Mouse (Mus musculus): ENCODE measurements at regions not wholly inside any gene's neighbourhood (a gene's known extent, or its start where the extent isn't known, plus 50 kb on each side); places are given as distances from the start of the nearest gene placed in this dataset.

- no peak for DNase-seq (ENCODE audit: low read depth, low spot score)
Measured at GRCm38 (mm10) chr12:16018237-16018636, 201.5 kb upstream of the Trib2 start.

GRCm38 (mm10) chr12:16016621-16017020 lies 199.9 kb upstream of the Trib2 start:
- no peak for DNase-seq (ENCODE audit: low read depth, low spot score)

GRCm38 (mm10) chr12:16015596-16015995 lies 198.9 kb upstream of the Trib2 start:
- DNase-seq (ENCODE audit: low read depth, low spot score) = no peak

GRCm38 (mm10) chr12:16014679-16015078 lies 198.0 kb upstream of the Trib2 start:
- DNase-seq (ENCODE audit: low read depth, low spot score) = no peak

- DNase-seq (ENCODE audit: low read depth, low spot score) = no peak
Measured at GRCm38 (mm10) chr12:16013861-16014630, 197.3 kb upstream of the Trib2 start.

GRCm38 (mm10) chr12:16013354-16013753 lies 196.6 kb upstream of the Trib2 start:
- no peak for DNase-seq (ENCODE audit: low read depth, low spot score)

GRCm38 (mm10) chr12:16012081-16012480 lies 195.4 kb upstream of the Trib2 start:
- DNase-seq (ENCODE audit: low read depth, low spot score) = no peak

GRCm38 (mm10) chr12:16009822-16010620 lies 193.3 kb upstream of the Trib2 start:
- no peak for DNase-seq (ENCODE audit: low read depth, low spot score)

GRCm38 (mm10) chr12:16008763-16009515 lies 192.2 kb upstream of the Trib2 start:
- no peak for DNase-seq (ENCODE audit: low read depth, low spot score)

GRCm38 (mm10) chr12:16008261-16008660 lies 191.5 kb upstream of the Trib2 start:
- no peak for DNase-seq (ENCODE audit: low read depth, low spot score)

- DNase-seq (ENCODE audit: low read depth, low spot score) = no peak
Measured at GRCm38 (mm10) chr12:16006688-16007087, 190.0 kb upstream of the Trib2 start.

GRCm38 (mm10) chr12:16006286-16006685 lies 189.6 kb upstream of the Trib2 start:
- DNase-seq (ENCODE audit: low read depth, low spot score) = no peak

GRCm38 (mm10) chr12:16001811-16002210 lies 185.1 kb upstream of the Trib2 start:
- DNase-seq (ENCODE audit: low read depth, low spot score) = no peak

- no peak for DNase-seq (ENCODE audit: low read depth, low spot score)
Measured at GRCm38 (mm10) chr12:16001225-16001624, 184.5 kb upstream of the Trib2 start.

- DNase-seq (ENCODE audit: low read depth, low spot score) = no peak
Measured at GRCm38 (mm10) chr12:15998331-15998730, 181.6 kb upstream of the Trib2 start.

GRCm38 (mm10) chr12:15993866-15994265 lies 177.1 kb upstream of the Trib2 start:
- DNase-seq (ENCODE audit: low read depth, low spot score) = no peak

- no peak for DNase-seq (ENCODE audit: low read depth, low spot score)
Measured at GRCm38 (mm10) chr12:15986351-15986750, 169.6 kb upstream of the Trib2 start.

- DNase-seq (ENCODE audit: low read depth, low spot score) = no peak
Measured at GRCm38 (mm10) chr12:15985649-15986048, 168.9 kb upstream of the Trib2 start.

- no peak for DNase-seq (ENCODE audit: low read depth, low spot score)
Measured at GRCm38 (mm10) chr12:15983591-15984300, 167.0 kb upstream of the Trib2 start.

- no peak for DNase-seq (ENCODE audit: low read depth, low spot score)
Measured at GRCm38 (mm10) chr12:15981741-15982140, 165.0 kb upstream of the Trib2 start.

- no peak for DNase-seq (ENCODE audit: low read depth, low spot score)
Measured at GRCm38 (mm10) chr12:15979233-15979632, 162.5 kb upstream of the Trib2 start.

GRCm38 (mm10) chr12:15971786-15972185 lies 155.1 kb upstream of the Trib2 start:
- DNase-seq (ENCODE audit: low read depth, low spot score) = no peak
